Mouse (Mus musculus): Measurements from ENCODE around the gene Bbs7. TPM values are rescaled to one million over a fixed set of nuclear protein-coding genes. Genes with fewer than 3 reads are reported as not detected.
"Not testable (repeated sequence)": the region's sequence is repeated elsewhere in the genome, so short reads cannot be mapped to it uniquely, and the experiment has no call there.

Bbs7 gene
- 1 to 10 TPM in 1 of 3 experiments, under 1 TPM in 1, not detected in 1; 0.39 to 1.0 TPM for polyA plus RNA-seq (2017; shearing (Covaris generic))

DNA sequence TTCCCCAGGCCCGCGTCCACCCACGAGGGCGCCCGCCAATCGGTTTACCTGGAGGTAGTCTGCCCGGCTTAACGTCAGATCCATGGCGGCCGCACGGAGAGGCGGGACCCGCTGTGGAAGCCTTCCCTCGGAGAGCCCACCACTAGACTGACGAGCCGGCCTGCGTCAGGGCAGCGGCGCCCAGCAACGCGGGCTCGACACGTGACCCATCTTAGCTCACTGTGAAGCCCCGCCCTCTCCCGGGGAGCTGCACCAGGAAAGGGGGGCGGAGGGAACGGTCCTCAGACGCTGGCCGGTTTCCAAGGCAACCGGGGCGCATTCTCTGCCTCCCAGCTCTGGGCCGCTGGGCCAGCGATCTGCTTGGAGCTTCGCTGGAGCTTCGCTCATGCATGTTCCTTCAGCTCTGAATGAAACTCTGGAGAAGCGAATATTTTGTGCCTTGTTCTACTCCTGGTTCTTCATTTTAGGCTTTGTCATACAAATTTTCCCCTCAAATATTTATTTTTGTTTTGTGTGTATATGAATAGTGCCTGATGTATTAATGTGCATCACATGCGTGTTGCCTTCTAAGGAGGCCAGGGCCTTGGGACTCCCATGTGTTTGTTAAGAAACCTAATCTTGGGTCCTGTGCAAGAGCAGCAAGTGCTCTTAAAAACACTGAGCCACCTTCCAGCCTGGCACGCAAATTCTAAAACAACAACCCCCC, at the start of gene Bbs7:
Gene Bbs7, minus strand, starts transcription at position 276 of the 706 bp plus-strand sequence.
- ATAC-seq = peak; percentile 95

GRCm38 (mm10) chr3:36645245-36645559, 31.9 kb upstream of the Bbs7 start:
- not testable (repeated sequence) for ATAC-seq

- ATAC-seq = no peak
Observed at GRCm38 (mm10) chr3:36644554-36645244, 31.4 kb upstream of the Bbs7 start.

DNA sequence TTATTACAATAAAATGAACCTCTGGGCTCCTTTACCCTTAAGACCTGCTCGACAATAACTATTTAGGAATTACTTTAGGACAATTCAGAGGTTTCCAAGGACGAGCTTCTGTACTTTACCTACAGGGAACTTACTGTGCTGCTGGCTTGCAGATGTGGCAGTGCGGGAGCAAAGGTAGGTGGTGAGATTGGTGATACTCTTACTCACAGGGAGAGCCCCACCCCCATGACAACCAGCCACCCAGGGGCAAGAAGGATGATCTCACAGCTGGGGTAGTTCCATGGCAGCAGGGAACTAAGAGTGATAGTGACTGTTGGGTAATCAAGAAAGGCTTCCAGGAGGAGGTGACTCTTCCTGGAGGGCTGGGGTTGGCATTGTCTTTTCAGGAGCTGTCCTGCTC, 30.1 kb upstream of the Bbs7 start:
- ATAC-seq = no peak

- no peak for ATAC-seq
Observed at GRCm38 (mm10) chr3:36642736-36643135, 29.5 kb upstream of the Bbs7 start.

GRCm38 (mm10) chr3:36640787-36641186, 27.5 kb upstream of the Bbs7 start:
- ATAC-seq = no peak

DNA sequence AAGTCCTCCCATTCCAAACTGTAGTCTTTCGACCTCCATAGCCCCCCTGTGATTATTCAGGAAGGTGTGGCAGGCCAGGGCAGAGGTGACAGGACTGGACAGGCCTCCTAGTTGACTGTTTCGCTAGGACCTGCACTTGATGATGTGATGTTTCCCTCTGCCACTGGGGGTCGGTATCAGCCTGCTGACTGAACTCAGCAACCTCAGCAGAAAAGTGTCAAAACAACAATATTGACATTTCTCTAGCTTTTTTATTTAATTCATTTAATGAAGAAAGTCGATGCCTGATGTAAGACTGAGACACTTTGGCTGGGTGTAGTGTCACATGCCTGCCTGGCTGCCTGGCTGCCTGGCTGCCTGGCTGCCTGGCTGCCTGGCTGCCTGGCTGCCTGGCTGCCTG, 22.2 kb upstream of the Bbs7 start:
- ATAC-seq = no peak

DNA sequence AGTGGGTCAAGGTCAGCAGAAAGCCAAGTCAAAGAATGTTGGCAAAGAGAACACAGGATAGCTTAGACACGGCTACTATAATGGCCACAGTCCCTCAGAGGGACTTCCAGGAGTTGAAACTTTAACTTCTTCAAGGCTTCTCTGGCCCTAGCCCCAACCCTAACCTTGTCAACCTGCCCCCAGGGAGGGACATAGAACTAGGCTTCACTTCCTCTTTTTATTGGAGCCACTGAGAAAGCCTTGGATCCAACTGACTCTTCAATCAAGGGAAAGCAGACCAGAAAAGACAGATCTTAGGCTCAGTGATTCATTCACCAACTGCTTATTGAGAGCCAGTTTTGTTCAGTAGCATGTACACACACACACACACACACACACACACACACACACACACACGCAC, 13.5 kb upstream of the Bbs7 start:
- ATAC-seq = no peak

- no peak for ATAC-seq
Observed at GRCm38 (mm10) chr3:36618181-36618580, 4.9 kb upstream of the Bbs7 start.

GRCm38 (mm10) chr3:36613908-36614255, 605 bp upstream of the Bbs7 start:
- no peak for ATAC-seq

DNA sequence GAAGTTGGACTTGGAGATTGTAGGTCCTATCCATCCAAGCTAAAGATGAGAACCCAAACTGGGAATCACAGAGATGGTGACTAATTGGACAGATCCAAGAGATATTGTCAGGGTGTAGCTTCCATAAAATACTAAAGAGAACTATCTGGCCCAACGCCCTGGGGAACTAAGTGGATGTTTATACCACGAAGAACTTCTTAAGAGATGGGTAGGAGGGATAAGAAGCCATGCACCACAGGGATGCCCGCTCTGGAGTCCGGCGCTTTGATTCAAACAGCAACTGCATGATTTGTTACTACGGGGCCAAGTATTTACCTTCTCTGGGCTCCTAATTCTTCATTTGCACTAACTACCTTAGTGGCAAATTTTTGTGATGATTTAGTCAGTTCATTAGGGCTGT, 590 bp downstream of the Bbs7 start:
- no peak for ATAC-seq

GRCm38 (mm10) chr3:36605894-36606783, 7.1 kb downstream of the Bbs7 start:
- ATAC-seq = no peak

DNA sequence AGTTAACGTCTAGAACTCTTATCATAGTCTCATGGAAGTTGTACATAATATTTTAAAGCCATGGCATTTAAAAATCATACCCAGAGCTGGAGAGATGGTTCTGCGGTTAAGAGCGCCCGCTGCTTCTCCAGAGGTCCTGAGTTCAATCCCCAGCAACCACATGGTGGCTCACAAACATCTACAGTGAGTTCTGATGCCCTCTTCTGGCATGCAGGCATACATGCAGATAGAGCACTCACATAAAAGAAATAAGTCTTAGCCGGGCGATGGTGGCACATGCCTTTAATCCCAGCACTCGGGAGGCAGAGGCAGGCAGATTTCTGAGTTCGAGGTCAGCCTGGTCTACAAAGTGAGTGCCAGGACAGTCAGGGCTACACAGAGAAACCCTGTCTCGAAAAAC, 13.5 kb downstream of the Bbs7 start:
- ATAC-seq = not testable (repeated sequence)

DNA sequence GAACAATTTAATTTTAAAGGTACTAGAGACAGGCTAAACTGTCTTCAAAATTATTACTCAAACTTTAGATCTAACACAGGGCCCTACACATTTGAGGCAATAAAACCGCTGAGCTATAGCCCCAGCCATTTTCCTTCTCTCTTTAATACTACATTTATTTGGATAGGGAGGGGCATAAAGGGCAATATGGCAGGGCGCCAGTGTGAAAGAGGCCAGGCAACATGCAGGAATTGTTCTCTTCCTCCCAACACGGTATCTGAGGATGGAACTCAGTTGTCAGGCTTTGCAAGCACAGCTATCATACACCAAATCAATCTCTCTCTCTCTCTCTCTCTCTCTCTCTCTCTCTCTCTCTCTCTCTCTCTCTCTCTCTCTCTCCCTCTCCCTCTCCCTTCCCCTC, 14.5 kb downstream of the Bbs7 start:
- no peak for ATAC-seq

DNA sequence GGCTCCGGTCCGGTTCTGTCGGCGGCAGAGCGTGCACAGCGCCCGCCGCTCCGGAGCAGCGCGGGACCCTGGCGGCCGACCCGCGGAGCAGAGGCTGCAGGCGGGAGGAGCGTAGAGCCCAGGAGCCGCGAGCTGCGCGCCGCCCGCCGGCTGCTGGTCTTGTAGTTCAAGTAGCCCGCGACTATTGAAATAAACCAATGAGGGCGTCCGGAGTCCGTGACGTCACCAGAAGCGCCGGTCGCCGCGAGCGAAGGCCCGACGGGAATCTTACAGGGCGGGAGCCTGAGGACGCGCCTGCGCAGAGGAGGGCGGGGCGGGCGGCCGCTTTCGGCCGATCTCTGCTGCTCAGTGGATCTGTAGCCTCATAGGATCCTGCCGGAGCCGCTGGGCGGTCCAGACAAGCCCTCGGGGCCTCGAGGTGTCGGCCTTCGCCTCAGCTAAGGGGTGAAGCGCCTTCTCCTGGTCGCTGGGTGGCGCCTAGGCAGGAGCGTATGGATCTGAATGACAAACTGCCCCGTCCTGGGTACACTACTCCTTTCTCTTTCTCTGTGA, 41.4 kb downstream of the Bbs7 start, which contains the start of gene Ccna2:
Gene Ccna2, minus strand, starts transcription at position 324 of the 552 bp plus-strand sequence.
- ATAC-seq = peak; percentile 94

DNA sequence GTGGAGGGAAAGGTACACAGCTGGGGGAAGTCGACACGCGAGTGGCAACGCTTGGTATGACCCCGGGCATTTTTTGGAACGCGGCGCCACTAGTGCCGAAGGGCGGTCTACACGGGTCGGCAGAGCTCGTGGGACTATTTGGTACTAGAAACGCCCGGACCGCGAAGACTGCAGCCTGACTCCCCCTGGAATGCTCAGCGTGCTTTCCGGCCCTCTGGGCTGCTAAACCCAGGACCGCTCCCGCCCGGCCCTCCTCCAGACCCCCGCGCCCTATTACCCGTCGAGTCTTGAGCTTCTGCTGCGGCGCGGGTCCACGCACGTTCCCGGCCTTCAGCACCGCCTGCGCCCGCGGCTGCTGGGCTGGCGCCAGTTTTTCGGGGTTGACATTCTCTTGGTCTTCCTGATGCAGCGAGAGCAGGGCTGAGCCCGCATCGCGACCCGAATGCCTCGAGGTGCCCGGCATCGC, 41.9 kb downstream of the Bbs7 start:
- no peak for ATAC-seq

DNA sequence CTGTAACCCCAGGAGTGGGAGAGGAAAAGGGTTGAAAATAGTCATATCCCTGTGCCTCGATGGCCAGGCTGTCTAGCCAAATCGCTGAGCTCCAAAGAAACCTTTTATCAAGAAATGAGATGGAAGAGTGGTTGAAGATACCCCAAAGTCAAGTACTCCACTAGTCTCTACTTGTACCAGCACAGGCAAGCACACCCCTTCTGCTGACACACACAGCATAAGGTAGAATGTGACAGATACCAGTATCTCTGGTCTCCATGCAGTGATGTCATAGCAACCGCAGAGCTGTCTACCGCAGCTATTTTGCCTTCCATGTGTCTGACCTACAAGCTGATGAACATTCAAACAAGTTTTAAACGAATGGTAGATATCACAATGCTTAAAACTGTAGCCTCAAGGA, 43.4 kb downstream of the Bbs7 start:
- no peak for ATAC-seq

DNA sequence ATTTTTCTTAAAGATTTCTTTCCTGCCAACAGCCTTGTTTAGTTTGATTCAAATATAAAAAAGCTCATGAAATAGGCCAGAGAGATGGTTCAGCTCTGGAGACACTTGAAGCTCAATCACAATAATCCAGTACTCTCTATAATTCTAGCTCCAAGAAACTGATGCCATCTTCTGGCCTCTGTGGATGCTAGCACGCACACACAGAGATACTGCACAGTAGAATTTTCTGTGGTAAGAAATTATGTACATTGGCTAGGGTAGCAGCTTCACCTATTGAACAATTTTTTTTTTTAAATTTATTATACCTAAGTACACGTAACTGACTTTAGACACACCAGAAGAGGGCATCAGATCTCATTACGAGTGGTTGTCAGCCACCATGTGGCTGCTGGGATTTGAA, 49.6 kb downstream of the Bbs7 start:
- ATAC-seq = no peak

DNA sequence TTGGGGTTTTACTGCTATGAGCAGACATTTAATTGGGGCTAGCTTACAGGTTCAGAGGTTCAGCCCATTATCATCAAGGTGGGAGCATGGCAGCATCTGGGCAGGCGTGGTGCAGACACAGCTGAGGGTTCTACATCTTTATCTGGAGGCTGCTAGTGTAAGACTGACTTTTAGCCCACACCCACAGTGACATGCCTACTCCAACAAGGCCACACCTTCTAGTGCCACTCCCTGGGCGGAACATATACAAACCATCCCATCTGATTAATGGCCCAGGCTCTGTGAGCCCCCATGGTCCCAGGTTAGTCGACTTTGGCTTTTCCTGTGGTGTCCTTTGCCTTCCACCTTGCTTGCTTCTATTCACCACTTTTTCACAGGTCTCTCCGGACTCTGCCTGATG, 53.7 kb downstream of the Bbs7 start:
- no peak for ATAC-seq

DNA sequence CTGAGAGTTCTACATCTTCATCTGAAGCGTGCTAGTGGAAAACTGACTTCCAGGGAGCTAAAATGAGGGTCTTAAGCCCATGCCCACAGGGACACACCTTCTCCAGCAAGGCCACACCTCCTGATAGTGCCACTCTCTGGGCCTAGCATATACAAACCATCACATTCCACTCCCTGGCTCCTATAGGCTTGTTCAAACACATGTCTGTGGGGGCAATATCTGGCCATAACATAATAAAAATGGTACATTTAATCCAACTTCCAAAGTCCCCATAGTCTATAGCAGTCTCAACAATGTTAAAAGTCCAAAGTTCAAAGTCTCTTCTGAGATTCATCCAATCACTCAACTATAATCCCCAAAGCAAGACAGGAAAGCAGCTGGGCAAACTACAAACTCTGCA, 55.7 kb downstream of the Bbs7 start:
- ATAC-seq = no peak

GRCm38 (mm10) chr3:36552406-36553047, 60.8 kb downstream of the Bbs7 start, which contains the start of gene Exosc9:
TSS of gene Exosc9 (plus strand) at chr3:36552606.
- peak; percentile 79 for ATAC-seq

GRCm38 (mm10) chr3:36551851-36552384, 61.4 kb downstream of the Bbs7 start:
- ATAC-seq = peak; percentile 89

Measured in inflammation-experienced regulatory T-cells, adult 6 months (primary cell).